Mouse (Mus musculus) v-Abl transformed pro-B cells (cell line): ENCODE results near the gene Nkx2-1.

Source experiments
- in situ Hi-C, 2 experiments: fragments of 400-800 bp; cut with MboI; formaldehyde crosslinking; loops; one replicate each; pipeline ENCODE4 v1.15.1; 2025; ENCODE audit not compliant: unreplicated experiment in 2 of 2

Gene Nkx2-1

GRCm38 (mm10) chr12:56536884-56537265, at the start of gene Nkx2-1:
Nkx2-1 (minus strand) TSS chr12:56536908.
- in situ Hi-C loops: loop anchor here in 1 of 2 experiments (5.0 kb wide), 1 partner anchor 480 kb away; no protein-coding TSS in a partner anchor

GRCm38 (mm10) chr12:56541068-56541467, 4.4 kb upstream of the Nkx2-1 start:
- in situ Hi-C loops: loop anchor here (5.0 kb wide), 2 partner anchors 299 to 484 kb away; no protein-coding TSS in a partner anchor

- in situ Hi-C loops: loop anchor here (5.0 kb wide), 2 partner anchors 298 to 483 kb away; no protein-coding TSS in a partner anchor
Measured at GRCm38 (mm10) chr12:56540591-56540990, 3.9 kb upstream of the Nkx2-1 start.

- in situ Hi-C loops: loop anchor here in 1 of 2 experiments (5.0 kb wide), 1 partner anchor 481 kb away; no protein-coding TSS in a partner anchor
Measured at GRCm38 (mm10) chr12:56538601-56539000, 1.9 kb upstream of the Nkx2-1 start.

GRCm38 (mm10) chr12:56537931-56538330, 1.2 kb upstream of the Nkx2-1 start:
- in situ Hi-C loops: loop anchor here in 1 of 2 experiments (5.0 kb wide), 1 partner anchor 481 kb away; no protein-coding TSS in a partner anchor

- in situ Hi-C loops: loop anchor here in 1 of 2 experiments (5.0 kb wide), 1 partner anchor 480 kb away; no protein-coding TSS in a partner anchor
Measured at GRCm38 (mm10) chr12:56537342-56537741, 634 bp upstream of the Nkx2-1 start.

- in situ Hi-C loops: loop anchor here in 1 of 2 experiments (5.0 kb wide), 1 partner anchor 479 kb away; no protein-coding TSS in a partner anchor
Measured at GRCm38 (mm10) chr12:56536174-56536883, 379 bp downstream of the Nkx2-1 start.

- in situ Hi-C loops: loop anchor here in 1 of 2 experiments (5.0 kb wide), 1 partner anchor 478 kb away; no protein-coding TSS in a partner anchor
Measured at GRCm38 (mm10) chr12:56535411-56536173, 1.1 kb downstream of the Nkx2-1 start.

GRCm38 (mm10) chr12:56534651-56535326, 1.9 kb downstream of the Nkx2-1 start:
- in situ Hi-C loops: loop anchor here in 1 of 2 experiments (5.0 kb wide), 1 partner anchor 477 kb away; no protein-coding TSS in a partner anchor

- in situ Hi-C loops: no loop called here
Measured at GRCm38 (mm10) chr12:56534311-56534650, 2.4 kb downstream of the Nkx2-1 start.

GRCm38 (mm10) chr12:56533501-56534310, 3.0 kb downstream of the Nkx2-1 start:
- in situ Hi-C loops: no loop called here

GRCm38 (mm10) chr12:56532986-56533495, 3.7 kb downstream of the Nkx2-1 start:
- in situ Hi-C loops: no loop called here

- in situ Hi-C loops: no loop called here
Measured at GRCm38 (mm10) chr12:56532142-56532541, 4.6 kb downstream of the Nkx2-1 start.

GRCm38 (mm10) chr12:56531051-56531620, 5.6 kb downstream of the Nkx2-1 start:
- in situ Hi-C loops: no loop called here

- in situ Hi-C loops: no loop called here
Measured at GRCm38 (mm10) chr12:56529931-56530330, 6.8 kb downstream of the Nkx2-1 start.

- in situ Hi-C loops: no loop called here
Measured at GRCm38 (mm10) chr12:56528881-56529681, 7.6 kb downstream of the Nkx2-1 start.

GRCm38 (mm10) chr12:56528034-56528570, 8.6 kb downstream of the Nkx2-1 start:
- in situ Hi-C loops: no loop called here

- in situ Hi-C loops: no loop called here
Measured at GRCm38 (mm10) chr12:56527071-56527470, 9.6 kb downstream of the Nkx2-1 start.
